Mouse (Mus musculus): ENCODE data around the gene Myrfl. TPM values are rescaled to one million over a fixed set of nuclear protein-coding genes. Genes with fewer than 3 reads are reported as not detected.

Gene Myrfl
- total RNA-seq (2023), result under 1 TPM; 0.23 to 0.36 TPM

DNA sequence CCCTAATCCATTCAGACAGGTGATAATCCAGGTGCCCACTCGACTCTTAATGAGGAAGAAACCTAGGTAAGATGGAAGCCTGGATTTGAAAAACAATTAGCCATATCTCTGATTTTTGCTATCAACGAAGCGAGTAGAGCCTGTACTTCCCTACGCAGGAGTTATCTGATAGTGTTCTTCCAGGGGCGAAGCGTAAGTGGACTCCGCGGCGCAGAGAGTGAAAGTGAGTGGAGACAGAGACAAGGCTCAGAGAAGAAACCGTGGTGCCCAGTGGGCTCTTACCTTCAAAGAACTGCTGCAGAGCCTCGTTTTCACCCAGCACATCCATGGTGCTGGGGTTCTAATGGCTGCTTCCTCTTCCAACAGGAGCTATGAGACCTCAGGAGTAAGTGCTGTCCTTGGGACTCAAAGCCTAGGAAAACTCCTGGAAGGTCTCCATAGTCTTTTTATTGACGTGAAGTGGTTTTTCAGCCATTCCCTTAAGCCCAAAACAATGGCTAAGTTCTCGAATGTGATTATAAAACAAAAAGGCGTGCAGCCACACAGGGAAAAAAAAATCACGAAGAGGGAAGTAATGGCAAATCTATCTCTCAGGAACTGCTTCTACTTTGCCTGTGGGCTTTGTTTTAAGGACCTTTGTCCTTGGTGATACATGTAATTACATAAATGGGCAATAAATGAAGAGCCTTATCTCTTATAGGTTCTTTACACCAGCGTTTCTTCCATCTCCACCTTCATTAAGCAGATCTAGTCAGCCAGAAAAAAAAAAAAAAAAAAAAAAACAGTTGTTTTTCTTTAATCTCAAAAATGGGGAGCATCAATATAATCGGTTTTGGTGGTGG is at the start of gene Myrfl:
Gene Myrfl, minus strand, starts transcription at position 584 of the 842 bp plus-strand sequence.

Other genes starting within 250 kb of the Myrfl start
- 100 to 1,000 TPM in 1 of 2 experiments, 10 to 100 TPM in 1; 84.8 to 110 TPM for gene Rab3ip, start 53.9 kb upstream of the Myrfl start, total RNA-seq (2023)
- not detected for gene Gm10271, start 75.7 kb upstream of the Myrfl start, total RNA-seq (2023)
- gene Best3, start 89.4 kb upstream of the Myrfl start, total RNA-seq (2023), result not detected
- gene Lrrc10, start 148.4 kb upstream of the Myrfl start, total RNA-seq (2023), result not detected
- 100 to 1,000 TPM; 249 to 256 TPM for gene Cct2, start 166.9 kb upstream of the Myrfl start, total RNA-seq (2023)

Measured in T-cell, adult 66 days (primary cell).